Mouse (Mus musculus): ENCODE measurements around the gene Cntn4.

GRCm38 (mm10) chr6:106463857-106464256, 786.4 kb downstream of the Cntn4 start:
- TF ChIP-seq CTCF (IDR thresholded peaks at IDR 0.05; ENCODE audit: borderline replicate concordance, control insufficient read depth, extremely low read depth, insufficient read depth, low read length, poor library complexity) (no peak), POLR2A (IDR thresholded peaks at IDR 0.05; ENCODE audit: control insufficient read depth, extremely low read depth, insufficient read depth, low read length, poor library complexity) (no peak)

All from thymus, adult 2 months (tissue).